Mouse (Mus musculus): ENCODE results near the gene H2-Q7. TPM values are rescaled to one million over a fixed set of nuclear protein-coding genes. Genes with fewer than 3 reads are reported as not detected.
"Not testable (repeated sequence)": the region's sequence is repeated elsewhere in the genome, so short reads cannot be mapped to it uniquely, and the experiment has no call there.

The H2-Q7 gene
- 2.8 and 2.9 TPM in 2 replicates for polyA plus RNA-seq (2014; fragmentation: Nextera tagmentation; extraction: Ambion mirVana)

GRCm38 (mm10) chr17:35438885-35439284, at the start of gene H2-Q7:
Gene H2-Q7, plus strand, starts transcription at chr17:35439155.
- H3K9me3 ChIP-seq (ENCODE audit: control insufficient read depth, low read length); H3K4me1 ChIP-seq (replicated peaks; ENCODE audit: control insufficient read depth, insufficient read depth, low read length); H3K27ac ChIP-seq; H3K36me3 ChIP-seq (replicated peaks; ENCODE audit: control insufficient read depth, insufficient read depth); H3K27me3 ChIP-seq (ENCODE audit: control insufficient read depth, insufficient read depth, low read length): not testable (repeated sequence)
- Histone ChIP-seq H3K4me3 (replicated peaks; ENCODE audit: low read length) (peak within 1 kb of the TSS; percentile 38), H3K9ac (peak within 1 kb of the TSS; percentile 56), H3K4me2 (replicated peaks) (peak within 1 kb of the TSS; percentile 87)
- ATAC-seq (ENCODE audit: low FRiP score) (peak; percentile 92), DNase-seq (ENCODE audit: low spot score) (peak; percentile 81)
- 4% methylated on average over 18 of the region's 18 CpGs for WGBS

- not testable (repeated sequence) for H3K27ac ChIP-seq; H3K27me3 ChIP-seq (ENCODE audit: control insufficient read depth, insufficient read depth, low read length); H3K4me1 ChIP-seq (replicated peaks; ENCODE audit: control insufficient read depth, insufficient read depth, low read length); ATAC-seq (ENCODE audit: low FRiP score); H3K9me3 ChIP-seq (ENCODE audit: control insufficient read depth, low read length); H3K4me2 ChIP-seq (replicated peaks); H3K36me3 ChIP-seq (replicated peaks; ENCODE audit: control insufficient read depth, insufficient read depth); H3K4me3 ChIP-seq (replicated peaks; ENCODE audit: low read length); H3K9ac ChIP-seq
- DNase-seq (ENCODE audit: low spot score) = peak; percentile 37
- 6% methylated on average over 7 of the region's 7 CpGs for WGBS
Measured at GRCm38 (mm10) chr17:35389796-35390195, 49.2 kb upstream of the H2-Q7 start.

GRCm38 (mm10) chr17:35392671-35393070, 46.3 kb upstream of the H2-Q7 start:
- H3K4me1 ChIP-seq (replicated peaks; ENCODE audit: control insufficient read depth, insufficient read depth, low read length); H3K9ac ChIP-seq; H3K4me2 ChIP-seq (replicated peaks); H3K27ac ChIP-seq; H3K9me3 ChIP-seq (ENCODE audit: control insufficient read depth, low read length); H3K27me3 ChIP-seq (ENCODE audit: control insufficient read depth, insufficient read depth, low read length); ATAC-seq (ENCODE audit: low FRiP score); H3K4me3 ChIP-seq (replicated peaks; ENCODE audit: low read length); H3K36me3 ChIP-seq (replicated peaks; ENCODE audit: control insufficient read depth, insufficient read depth): not testable (repeated sequence)
- 80% methylated on average over 2 of the region's 2 CpGs for WGBS
- DNase-seq (ENCODE audit: low spot score) = peak; percentile 2

GRCm38 (mm10) chr17:35393864-35394800, 44.8 kb upstream of the H2-Q7 start:
- H3K27me3 ChIP-seq (ENCODE audit: control insufficient read depth, insufficient read depth, low read length); H3K9ac ChIP-seq; H3K9me3 ChIP-seq (ENCODE audit: control insufficient read depth, low read length); H3K36me3 ChIP-seq (replicated peaks; ENCODE audit: control insufficient read depth, insufficient read depth); H3K27ac ChIP-seq; H3K4me1 ChIP-seq (replicated peaks; ENCODE audit: control insufficient read depth, insufficient read depth, low read length): not testable (repeated sequence)
- DNase-seq (ENCODE audit: low spot score) (peak; percentile 17), ATAC-seq (ENCODE audit: low FRiP score) (peak; percentile 80)
- H3K4me2 ChIP-seq (replicated peaks) = peak overlapping the region; percentile 49
- peak overlapping the region; percentile 25 for H3K4me3 ChIP-seq (replicated peaks; ENCODE audit: low read length)
- WGBS = 2% methylated on average over 52 of the region's 75 CpGs

GRCm38 (mm10) chr17:35396956-35397355, 42.0 kb upstream of the H2-Q7 start:
- H3K9me3 ChIP-seq (ENCODE audit: control insufficient read depth, low read length); H3K36me3 ChIP-seq (replicated peaks; ENCODE audit: control insufficient read depth, insufficient read depth); H3K27me3 ChIP-seq (ENCODE audit: control insufficient read depth, insufficient read depth, low read length); H3K9ac ChIP-seq; H3K4me3 ChIP-seq (replicated peaks; ENCODE audit: low read length); H3K4me1 ChIP-seq (replicated peaks; ENCODE audit: control insufficient read depth, insufficient read depth, low read length); DNase-seq (ENCODE audit: low spot score); ATAC-seq (ENCODE audit: low FRiP score); H3K4me2 ChIP-seq (replicated peaks); H3K27ac ChIP-seq: not testable (repeated sequence)
- 95% methylated on average over 2 of the region's 2 CpGs for WGBS

- H3K4me2 ChIP-seq (replicated peaks); H3K4me3 ChIP-seq (replicated peaks; ENCODE audit: low read length); DNase-seq (ENCODE audit: low spot score); H3K9me3 ChIP-seq (ENCODE audit: control insufficient read depth, low read length); H3K36me3 ChIP-seq (replicated peaks; ENCODE audit: control insufficient read depth, insufficient read depth); H3K4me1 ChIP-seq (replicated peaks; ENCODE audit: control insufficient read depth, insufficient read depth, low read length); H3K27ac ChIP-seq; ATAC-seq (ENCODE audit: low FRiP score); H3K9ac ChIP-seq; H3K27me3 ChIP-seq (ENCODE audit: control insufficient read depth, insufficient read depth, low read length): not testable (repeated sequence)
- no CpG with 5 or more reads among the region's 1 CpGs for WGBS
Measured at GRCm38 (mm10) chr17:35413057-35413456, 25.9 kb upstream of the H2-Q7 start.

- H3K4me1 ChIP-seq (replicated peaks; ENCODE audit: control insufficient read depth, insufficient read depth, low read length); H3K4me3 ChIP-seq (replicated peaks; ENCODE audit: low read length); DNase-seq (ENCODE audit: low spot score); H3K9ac ChIP-seq; H3K27ac ChIP-seq; H3K4me2 ChIP-seq (replicated peaks); H3K27me3 ChIP-seq (ENCODE audit: control insufficient read depth, insufficient read depth, low read length); H3K36me3 ChIP-seq (replicated peaks; ENCODE audit: control insufficient read depth, insufficient read depth); H3K9me3 ChIP-seq (ENCODE audit: control insufficient read depth, low read length): not testable (repeated sequence)
- peak; percentile 41; the same call in 1 of the 2 replicates for ATAC-seq (ENCODE audit: low FRiP score)
- 72% methylated on average over 3 of the region's 10 CpGs for WGBS
Measured at GRCm38 (mm10) chr17:35415273-35416129, 23.5 kb upstream of the H2-Q7 start.

- Histone ChIP-seq H3K27ac (no peak overlapping the region), H3K36me3 (replicated peaks; ENCODE audit: control insufficient read depth, insufficient read depth) (no peaks in the 10 kb centered on the region), H3K4me2 (replicated peaks) (no peak overlapping the region), H3K4me3 (replicated peaks; ENCODE audit: low read length) (no peak overlapping the region), H3K27me3 (ENCODE audit: control insufficient read depth, insufficient read depth, low read length) (peaks cover 10% of the 10 kb centered on the region; the same call in 1 of the 2 replicates), H3K9me3 (ENCODE audit: control insufficient read depth, low read length) (no peaks in the 10 kb centered on the region), H3K4me1 (replicated peaks; ENCODE audit: control insufficient read depth, insufficient read depth, low read length) (no peaks in the 10 kb centered on the region), H3K9ac (no peak overlapping the region)
- no peak for DNase-seq (ENCODE audit: low spot score)
- 74% methylated on average over 7 of the region's 7 CpGs for WGBS
- no peak for ATAC-seq (ENCODE audit: low FRiP score)
Measured at GRCm38 (mm10) chr17:35418772-35419171, 20.2 kb upstream of the H2-Q7 start.

- not testable (repeated sequence) for ATAC-seq (ENCODE audit: low FRiP score); H3K27ac ChIP-seq; H3K9ac ChIP-seq; H3K4me2 ChIP-seq (replicated peaks); DNase-seq (ENCODE audit: low spot score); H3K36me3 ChIP-seq (replicated peaks; ENCODE audit: control insufficient read depth, insufficient read depth); H3K4me3 ChIP-seq (replicated peaks; ENCODE audit: low read length); H3K9me3 ChIP-seq (ENCODE audit: control insufficient read depth, low read length); H3K4me1 ChIP-seq (replicated peaks; ENCODE audit: control insufficient read depth, insufficient read depth, low read length)
- H3K27me3 ChIP-seq (ENCODE audit: control insufficient read depth, insufficient read depth, low read length) = peaks cover 11% of the 10 kb centered on the region
- 76% methylated on average over 4 of the region's 4 CpGs for WGBS
Measured at GRCm38 (mm10) chr17:35419564-35419963, 19.4 kb upstream of the H2-Q7 start.

Measured in hindbrain, embryonic 14.5 days (tissue).